ENCODE assay signal across 8 mouse cellular contexts in genomic region chr9:108819495-108819894, GRCm38 (mm10). TPM values are rescaled to one million over a fixed set of nuclear protein-coding genes. Genes with fewer than 3 reads are reported as not detected.
DNase-seq lines count a peak whose midpoint lies in the region; ATAC-seq and TF ChIP-seq lines count a peak whose summit lies in the region.

No protein-coding gene starts in this region.

- H3K4me3 ChIP-seq in G1E (ENCODE audit: low read depth, low read length): no peak overlapping the region

- H3K27me3 ChIP-seq in G1E (ENCODE audit: insufficient read depth, low read length): peaks cover 10% of the 10 kb centered on the region; the same call in 1 of the 2 replicates

- TF ChIP-seq CTCF in G1E (IDR thresholded peaks at IDR 0.05; ENCODE audit: low read depth, low read length): peak; percentile 47

- peak; percentile 66 for DNase-seq in CD4-positive, CD25-positive, alpha-beta regulatory T cell, adult 2 months (ENCODE audit: low read depth, low spot score)
- peak; percentile 69 for DNase-seq in layer of hippocampus, adult 11-12 months (ENCODE audit: low spot score)
- DNase-seq in layer of hippocampus, adult 9-11 months: no peak
- DNase-seq in G1E (ENCODE audit: low spot score): no peak
- peak; percentile 69 for DNase-seq in cerebellum, postnatal 36 days
- DNase-seq in layer of hippocampus, postnatal 36 days: peak; percentile 44 to 56
- DNase-seq in retina, embryonic 14.5 days (ENCODE audit: low spot score): peak; percentile 60

- H3K36me3 ChIP-seq in G1E (replicated peaks): peaks cover 45% of the 10 kb centered on the region

- no peaks in the 10 kb centered on the region for H3K9me3 ChIP-seq in G1E (replicated peaks)

- peaks cover 6% of the 10 kb centered on the region; the same call in 1 of the 2 replicates for H3K4me1 ChIP-seq in G1E (ENCODE audit: insufficient read depth, low read depth, low read length)

- ATAC-seq in CD4-positive, CD25-positive, alpha-beta regulatory T cell, adult 4 months: no peak
- no peak for ATAC-seq in G1E (ENCODE audit: extremely low read depth, insufficient number of reproducible peaks, low FRiP score, poor library complexity, severe bottlenecking)

RNA-seq across cellular contexts. Expression of gene Celsr3, which starts 6.6 kb away (rescaled TPM):
- polyA plus RNA-seq in CD4-positive, CD25-positive, alpha-beta regulatory T cell, adult 4 months (2017; shearing (Covaris generic)): under 1 TPM in 1 of 2 experiments, not detected in 1; 0.05 TPM
- total RNA-seq in G1E (2014; fragmentation: Nextera tagmentation): not detected in 2 replicates
- 0.11 and 0.12 TPM in 2 replicates for total RNA-seq in G1E (2017)
- 0.01 TPM in 1 of 2 replicates, not detected in the other for polyA plus RNA-seq in G1E (2012)
- total RNA-seq in layer of hippocampus, postnatal 36 days (2021): 10 to 100 TPM; 60.6 to 73.4 TPM

RNA-seq across cellular contexts. Expression of gene Nckipsd, which starts 11.3 kb away (rescaled TPM):
- polyA plus RNA-seq in CD4-positive, CD25-positive, alpha-beta regulatory T cell, adult 4 months (2017; shearing (Covaris generic)): 1 to 10 TPM; 7.5 to 7.8 TPM
- total RNA-seq in G1E (2014; fragmentation: Nextera tagmentation): 4.7 and 6.3 TPM in 2 replicates
- 4.1 and 5.2 TPM in 2 replicates for total RNA-seq in G1E (2017)
- polyA plus RNA-seq in G1E (2012): 5.6 and 8.3 TPM in 2 replicates
- 10 to 100 TPM; 70.3 TPM for total RNA-seq in layer of hippocampus, postnatal 36 days (2021)

RNA-seq across cellular contexts. Expression of gene Slc26a6, which starts 33.6 kb away (rescaled TPM):
- polyA plus RNA-seq in CD4-positive, CD25-positive, alpha-beta regulatory T cell, adult 4 months (2017; shearing (Covaris generic)): 10 to 100 TPM in 1 of 2 experiments, 1 to 10 TPM in 1; 8.2 to 24.2 TPM
- total RNA-seq in G1E (2014; fragmentation: Nextera tagmentation) (1.0 and 3.6 TPM in 2 replicates), G1E (2017) (2.3 and 3.1 TPM in 2 replicates)
- polyA plus RNA-seq in G1E (2012): 2.4 and 3.5 TPM in 2 replicates
- total RNA-seq in layer of hippocampus, postnatal 36 days (2021): 10 to 100 TPM; 17.9 to 23.1 TPM

RNA-seq across cellular contexts. Expression of gene Ip6k2, which starts 35.9 kb away (rescaled TPM):
- 10 to 100 TPM; 20.1 to 27.6 TPM for polyA plus RNA-seq in CD4-positive, CD25-positive, alpha-beta regulatory T cell, adult 4 months (2017; shearing (Covaris generic))
- total RNA-seq in G1E (2014; fragmentation: Nextera tagmentation) (39.0 and 43.0 TPM in 2 replicates), G1E (2017) (35.7 and 43.8 TPM in 2 replicates)
- polyA plus RNA-seq in G1E (2012): 29.4 and 33.6 TPM in 2 replicates
- total RNA-seq in layer of hippocampus, postnatal 36 days (2021): 100 to 1,000 TPM; 233 to 259 TPM

Comparison
In these comparisons a context has a peak if more than half of its experiments do, and no peak if none do; other contexts are left out.
1. DNase-seq: peak in CD4-positive, CD25-positive, alpha-beta regulatory T cell, adult 2 months (single experiment), layer of hippocampus, adult 11-12 months (single experiment), cerebellum, postnatal 36 days (2 of 2), layer of hippocampus, postnatal 36 days (2 of 2) and retina, embryonic 14.5 days (single experiment); none in layer of hippocampus, adult 9-11 months (single experiment) and G1E (single experiment).
2. RNA of gene Celsr3, which starts 6.6 kb away (total RNA-seq): 60.6 to 73.4 TPM in layer of hippocampus, postnatal 36 days; 0.11 to 0.12 TPM in G1E; every median in the first group is over 10 times any median in the second.
3. RNA of gene Nckipsd, which starts 11.3 kb away (total RNA-seq): 70.3 TPM in layer of hippocampus, postnatal 36 days; 4.1 to 6.3 TPM in G1E; every median in the first group is over 4 times any median in the second.
4. RNA of gene Slc26a6, which starts 33.6 kb away (total RNA-seq): 17.9 to 23.1 TPM in layer of hippocampus, postnatal 36 days; 1.0 to 3.6 TPM in G1E; every median in the first group is over 4 times any median in the second.